Mouse (Mus musculus): ENCODE data around the gene Tle6. TPM values are rescaled to one million over a fixed set of nuclear protein-coding genes. Genes with fewer than 3 reads are reported as not detected.

The Tle6 gene
- polyA plus RNA-seq, 1 experiment, result 4.3 TPM

DNA sequence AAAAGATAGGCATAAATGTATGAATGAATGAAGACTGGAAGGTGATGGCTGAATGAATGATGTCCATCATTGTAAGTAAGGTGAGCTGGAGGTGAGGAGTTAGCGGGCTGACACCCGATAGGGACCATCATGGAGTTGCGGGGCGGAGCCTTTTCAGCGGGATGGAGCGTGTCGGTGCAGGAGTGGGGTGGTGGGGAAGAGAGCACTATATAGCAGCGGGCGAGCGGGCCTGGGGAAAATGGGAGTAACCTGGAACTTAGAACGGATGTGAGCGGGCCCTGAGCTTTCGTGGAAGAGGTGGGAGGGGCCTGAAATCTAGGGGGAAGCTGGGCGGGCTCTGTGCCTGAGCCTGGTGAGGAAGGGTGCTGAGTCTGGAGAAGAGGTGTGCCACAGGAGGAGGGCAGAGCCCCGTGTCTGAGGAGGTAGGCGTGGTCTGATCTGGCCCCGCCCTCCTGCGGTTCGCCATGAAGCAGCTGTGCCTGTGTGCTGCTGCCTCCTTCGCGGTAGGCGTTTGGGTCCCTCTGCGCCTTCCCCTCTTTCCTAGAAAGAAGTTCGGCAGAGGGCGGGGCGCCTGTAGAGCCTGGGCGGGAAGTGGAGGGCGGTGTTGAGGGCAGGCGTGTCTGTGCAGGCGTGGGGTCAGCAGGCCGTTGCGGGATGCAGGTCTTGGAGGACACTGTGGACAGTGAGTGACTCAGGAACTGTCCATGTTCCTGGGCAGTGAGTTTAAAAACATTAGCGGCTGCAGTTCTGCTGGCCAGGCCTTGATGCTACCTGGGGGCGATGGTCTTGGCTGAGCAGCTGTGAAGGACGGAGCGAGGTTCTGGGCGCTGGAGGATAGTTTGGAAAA, 32.6 kb upstream of the Tle6 start:
- no peaks in the 10 kb centered on the region for H3K4me1 ChIP-seq (ENCODE audit: control insufficient read depth, insufficient read depth, low read length)
- 3% methylated on average over 37 of the region's 37 CpGs for WGBS
- H3K27ac ChIP-seq (ENCODE audit: insufficient read depth, low read depth, low read length), result 0 out of 2 replicates have a peak overlapping the region, but pooled peaks have one; percentile 4
- DNase-seq, result peak; percentile 90
- TF ChIP-seq POLR2A (IDR thresholded peaks at IDR 0.05; ENCODE audit: low read depth, low read length), result no peak
- TF ChIP-seq CTCF (conservative IDR thresholded peaks at IDR 0.05; ENCODE audit: insufficient read depth, insufficient read length, low read depth, low read length), result no peak
- peak overlapping the region; percentile 54 for H3K4me3 ChIP-seq (ENCODE audit: insufficient read depth, low read depth, low read length)
- no peaks in the 10 kb centered on the region for H3K27me3 ChIP-seq (replicated peaks; ENCODE audit: control insufficient read depth, insufficient read depth, low read length)
- no peaks in the 10 kb centered on the region for H3K36me3 ChIP-seq (ENCODE audit: control insufficient read depth, insufficient read depth, low read length)

GRCm38 (mm10) chr10:81628390-81628789, 27.5 kb upstream of the Tle6 start, which contains the start of gene Ankrd24:
Ankrd24 (plus strand) TSS chr10:81628540.
- 56% methylated on average over 16 of the region's 16 CpGs for WGBS
- Histone ChIP-seq H3K27me3 (replicated peaks; ENCODE audit: control insufficient read depth, insufficient read depth, low read length) (no peaks in the 10 kb centered on the region), H3K36me3 (ENCODE audit: control insufficient read depth, insufficient read depth, low read length) (no peaks in the 10 kb centered on the region), H3K4me3 (ENCODE audit: insufficient read depth, low read depth, low read length) (peak within 1 kb of the TSS; percentile 70), H3K27ac (ENCODE audit: insufficient read depth, low read depth, low read length) (peak within 1 kb of the TSS; percentile 44), H3K4me1 (ENCODE audit: control insufficient read depth, insufficient read depth, low read length) (no peaks in the 10 kb centered on the region)
- TF ChIP-seq POLR2A (IDR thresholded peaks at IDR 0.05; ENCODE audit: low read depth, low read length) (no peak), CTCF (conservative IDR thresholded peaks at IDR 0.05; ENCODE audit: insufficient read depth, insufficient read length, low read depth, low read length) (no peak)
- no peak for DNase-seq

- TF ChIP-seq POLR2A (IDR thresholded peaks at IDR 0.05; ENCODE audit: low read depth, low read length) (no peak), CTCF (conservative IDR thresholded peaks at IDR 0.05; ENCODE audit: insufficient read depth, insufficient read length, low read depth, low read length) (no peak)
- H3K36me3 ChIP-seq (ENCODE audit: control insufficient read depth, insufficient read depth, low read length), result no peaks in the 10 kb centered on the region
- peak overlapping the region; percentile 70 for H3K4me3 ChIP-seq (ENCODE audit: insufficient read depth, low read depth, low read length)
- 21% methylated on average over 7 of the region's 7 CpGs for WGBS
- peak overlapping the region; percentile 32 for H3K27ac ChIP-seq (ENCODE audit: insufficient read depth, low read depth, low read length)
- no peaks in the 10 kb centered on the region for H3K4me1 ChIP-seq (ENCODE audit: control insufficient read depth, insufficient read depth, low read length)
- DNase-seq, result no peak
- no peaks in the 10 kb centered on the region for H3K27me3 ChIP-seq (replicated peaks; ENCODE audit: control insufficient read depth, insufficient read depth, low read length)
Observed at GRCm38 (mm10) chr10:81627836-81628220, 27.0 kb upstream of the Tle6 start.

- Histone ChIP-seq H3K36me3 (ENCODE audit: control insufficient read depth, insufficient read depth, low read length) (no peaks in the 10 kb centered on the region), H3K4me1 (ENCODE audit: control insufficient read depth, insufficient read depth, low read length) (no peaks in the 10 kb centered on the region), H3K27me3 (replicated peaks; ENCODE audit: control insufficient read depth, insufficient read depth, low read length) (no peaks in the 10 kb centered on the region), H3K4me3 (ENCODE audit: insufficient read depth, low read depth, low read length) (peak within 1 kb of the TSS; percentile 70), H3K27ac (ENCODE audit: insufficient read depth, low read depth, low read length) (peak within 1 kb of the TSS; percentile 44)
- 4% methylated on average over 40 of the region's 40 CpGs for WGBS
- TF ChIP-seq POLR2A (IDR thresholded peaks at IDR 0.05; ENCODE audit: low read depth, low read length), result peak; percentile 66
- no peak for TF ChIP-seq CTCF (conservative IDR thresholded peaks at IDR 0.05; ENCODE audit: insufficient read depth, insufficient read length, low read depth, low read length)
- DNase-seq, result peak; percentile 96
Observed at GRCm38 (mm10) chr10:81626994-81627835, 26.3 kb upstream of the Tle6 start, which contains the start of gene Sirt6. Sirt6 (minus strand) TSS chr10:81627797.

- Histone ChIP-seq H3K4me1 (ENCODE audit: control insufficient read depth, insufficient read depth, low read length) (no peaks in the 10 kb centered on the region), H3K27me3 (replicated peaks; ENCODE audit: control insufficient read depth, insufficient read depth, low read length) (no peaks in the 10 kb centered on the region), H3K36me3 (ENCODE audit: control insufficient read depth, insufficient read depth, low read length) (no peaks in the 10 kb centered on the region), H3K27ac (ENCODE audit: insufficient read depth, low read depth, low read length) (no peak overlapping the region), H3K4me3 (ENCODE audit: insufficient read depth, low read depth, low read length) (peak overlapping the region; percentile 70)
- 82% methylated on average over 22 of the region's 22 CpGs for WGBS
- DNase-seq, result no peak
- TF ChIP-seq CTCF (conservative IDR thresholded peaks at IDR 0.05; ENCODE audit: insufficient read depth, insufficient read length, low read depth, low read length), result no peak
- no peak for TF ChIP-seq POLR2A (IDR thresholded peaks at IDR 0.05; ENCODE audit: low read depth, low read length)
Observed at GRCm38 (mm10) chr10:81626101-81626993, 25.5 kb upstream of the Tle6 start.

DNA sequence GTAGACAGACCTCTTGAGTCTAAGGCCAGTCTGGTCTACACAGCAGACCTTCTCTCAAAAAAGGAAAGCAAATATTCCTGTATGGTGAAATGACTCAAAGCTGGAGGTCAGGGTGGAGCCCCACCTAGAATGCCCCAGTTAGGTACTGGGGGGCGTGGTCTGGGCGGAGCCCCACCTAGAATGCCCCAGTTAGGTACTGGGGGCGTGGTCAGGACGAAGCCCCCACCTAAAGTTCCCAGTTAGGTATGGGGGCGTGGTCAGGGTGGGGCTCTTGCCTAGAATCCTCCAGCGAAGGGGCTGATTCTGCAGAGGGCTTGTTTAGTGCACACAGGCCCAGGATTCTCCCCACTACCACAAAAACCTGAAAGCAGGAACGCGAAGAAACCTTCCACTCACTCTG, 22.6 kb upstream of the Tle6 start:
- Histone ChIP-seq H3K27ac (ENCODE audit: insufficient read depth, low read depth, low read length) (no peak overlapping the region), H3K4me3 (ENCODE audit: insufficient read depth, low read depth, low read length) (no peak overlapping the region), H3K4me1 (ENCODE audit: control insufficient read depth, insufficient read depth, low read length) (no peaks in the 10 kb centered on the region), H3K27me3 (replicated peaks; ENCODE audit: control insufficient read depth, insufficient read depth, low read length) (no peaks in the 10 kb centered on the region), H3K36me3 (ENCODE audit: control insufficient read depth, insufficient read depth, low read length) (no peaks in the 10 kb centered on the region)
- TF ChIP-seq POLR2A (IDR thresholded peaks at IDR 0.05; ENCODE audit: low read depth, low read length), result no peak
- TF ChIP-seq CTCF (conservative IDR thresholded peaks at IDR 0.05; ENCODE audit: insufficient read depth, insufficient read length, low read depth, low read length), result no peak
- no peak for DNase-seq
- 71% methylated on average over 8 of the region's 8 CpGs for WGBS

All from kidney, adult 2 months (tissue).